ENCODE assay signal across 8 mouse cellular contexts in the genomic region with DNA sequence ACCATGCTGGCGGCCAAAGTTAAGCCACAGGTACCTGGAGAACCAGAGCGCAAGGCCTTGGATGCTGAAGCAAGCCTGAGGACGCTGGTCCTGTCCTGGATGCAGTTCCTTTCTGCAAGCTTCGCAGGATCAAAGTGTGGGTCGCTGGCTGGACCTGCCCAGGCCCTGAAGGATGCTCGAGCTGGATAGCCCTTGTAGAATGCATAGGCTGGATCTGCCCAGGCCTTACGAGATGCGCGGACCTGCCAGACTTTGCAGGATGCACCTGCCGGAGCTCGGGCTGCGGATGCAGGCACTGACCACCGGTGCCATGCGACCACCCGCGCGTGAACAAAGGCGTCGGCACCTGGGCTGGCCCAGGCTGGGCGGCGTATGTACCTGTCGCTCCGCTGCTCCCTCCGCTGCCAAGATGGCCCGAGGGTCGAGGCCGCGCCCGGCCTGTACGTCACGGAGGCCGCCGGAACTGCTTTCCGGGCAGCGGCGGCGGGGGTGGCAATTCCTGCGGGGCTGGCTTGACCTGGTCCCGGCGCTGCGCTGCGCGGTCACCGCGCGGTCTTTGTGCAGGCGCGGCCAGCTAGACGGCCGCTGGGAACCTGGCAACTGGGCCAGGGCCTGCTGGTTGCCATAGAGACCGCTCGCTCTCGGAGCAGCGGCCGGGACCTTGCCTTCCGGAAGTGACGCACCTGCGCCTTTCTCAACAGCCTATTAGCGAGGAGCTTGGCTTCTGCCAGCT. TPM values are rescaled to one million over a fixed set of nuclear protein-coding genes. Genes with fewer than 3 reads are reported as not detected.
DNase-seq lines count a peak whose midpoint lies in the region; ATAC-seq and TF ChIP-seq lines count a peak whose summit lies in the region.

A gene (minus strand): TSS at position 635 of the 733 bp plus-strand sequence.

- intact Hi-C loops in heart, adult 2 months (cut with DNase I), result no loop called here
- intact Hi-C loops in left cerebral cortex, postnatal 4 days (cut with DNase I), result no loop called here

- peak within 1 kb of the TSS; percentile 86 for H3K4me2 ChIP-seq in embryonic facial prominence, embryonic 11.5 days (ENCODE audit: low read depth, low read length)
- peak within 1 kb of the TSS; percentile 58 for H3K4me2 ChIP-seq in midbrain, embryonic 11.5 days

- TF ChIP-seq CTCF in heart, adult 2 months (IDR thresholded peaks at IDR 0.05), result no peak

- no peaks in the 10 kb centered on the region for H3K4me1 ChIP-seq in embryonic facial prominence, embryonic 11.5 days (ENCODE audit: control insufficient read depth, insufficient read depth, low read length)
- no peaks in the 10 kb centered on the region for H3K4me1 ChIP-seq in heart, adult 2 months (ENCODE audit: control insufficient read depth, insufficient read depth, low read length)
- H3K4me1 ChIP-seq in midbrain, embryonic 11.5 days (ENCODE audit: control insufficient read depth, insufficient read depth, low read length), result peaks cover 10% of the 10 kb centered on the region; the same call in 1 of the 2 replicates

- ATAC-seq in embryonic facial prominence, embryonic 11.5 days (replicated peaks; ENCODE audit: insufficient number of reproducible peaks, low FRiP score, low TSS enrichment, low read depth), result peak; percentile 87
- ATAC-seq in midbrain, embryonic 11.5 days (ENCODE audit: low FRiP score), result peak; percentile 95

- DNase-seq in adrenal gland, postnatal 36 days, result peak; percentile 91 to 94
- DNase-seq in embryonic facial prominence, embryonic 11.5 days (ENCODE audit: low spot score), result peak; percentile 94
- peak; percentile 84 to 91 for DNase-seq in heart, adult 2 months
- peak; percentile 87 for DNase-seq in kidney, adult 18-20 months
- DNase-seq in left cerebral cortex, postnatal 4 days, result peak; percentile 93
- DNase-seq in midbrain, embryonic 11.5 days (ENCODE audit: low spot score, missing footprints), result peak; percentile 96
- peak; percentile 81 for DNase-seq in right cerebral cortex, postnatal 4 days
- peak; percentile 82 to 88 for DNase-seq in urinary bladder, postnatal 4 days (ENCODE audit: low spot score in 2 of 2)

- H3K9me3 ChIP-seq in embryonic facial prominence, embryonic 11.5 days (replicated peaks; ENCODE audit: control insufficient read depth, low read length), result no peaks in the 10 kb centered on the region
- H3K9me3 ChIP-seq in midbrain, embryonic 11.5 days (ENCODE audit: control insufficient read depth, low read length), result no peaks in the 10 kb centered on the region; the same call in 1 of the 2 replicates

- H3K27ac ChIP-seq in embryonic facial prominence, embryonic 11.5 days (replicated peaks; ENCODE audit: low read depth, low read length), result peak within 1 kb of the TSS; percentile 72
- H3K27ac ChIP-seq in heart, adult 2 months, result peak within 1 kb of the TSS; percentile 67
- peak within 1 kb of the TSS; percentile 90 for H3K27ac ChIP-seq in midbrain, embryonic 11.5 days (ENCODE audit: low read depth, low read length)

- H3K79me2 ChIP-seq in heart, adult 2 months (replicated peaks; ENCODE audit: control insufficient read depth, insufficient read depth, low read length), result no peaks in the 10 kb centered on the region

- no peak for TF ChIP-seq EP300 in heart, adult 2 months (IDR thresholded peaks at IDR 0.05; ENCODE audit: insufficient read depth, low read depth, low read length)

- WGBS in embryonic facial prominence, embryonic 11.5 days, result 12% methylated on average over 57 of the region's 59 CpGs
- WGBS in heart, adult 2 months, result 10% methylated on average over 59 of the region's 59 CpGs
- 11% methylated on average over 59 of the region's 59 CpGs for WGBS in midbrain, embryonic 11.5 days

- H3K4me3 ChIP-seq in embryonic facial prominence, embryonic 11.5 days (ENCODE audit: low read depth, low read length), result peak within 1 kb of the TSS; percentile 64
- peak within 1 kb of the TSS; percentile 76 for H3K4me3 ChIP-seq in heart, adult 2 months
- peak within 1 kb of the TSS; percentile 55 for H3K4me3 ChIP-seq in midbrain, embryonic 11.5 days (ENCODE audit: low read depth, low read length)

- no peaks in the 10 kb centered on the region for H3K27me3 ChIP-seq in embryonic facial prominence, embryonic 11.5 days (ENCODE audit: control insufficient read depth, insufficient read depth, low read length)
- H3K27me3 ChIP-seq in heart, adult 2 months (ENCODE audit: control insufficient read depth, insufficient read depth, low read length), result no peaks in the 10 kb centered on the region
- no peaks in the 10 kb centered on the region for H3K27me3 ChIP-seq in midbrain, embryonic 11.5 days (ENCODE audit: control insufficient read depth, insufficient read depth, low read length)

- no peaks in the 10 kb centered on the region for H3K36me3 ChIP-seq in embryonic facial prominence, embryonic 11.5 days (replicated peaks; ENCODE audit: control insufficient read depth, insufficient read depth, low read depth, low read length)
- H3K36me3 ChIP-seq in heart, adult 2 months (ENCODE audit: control insufficient read depth, insufficient read depth, low read length), result no peaks in the 10 kb centered on the region
- H3K36me3 ChIP-seq in midbrain, embryonic 11.5 days (ENCODE audit: control insufficient read depth, insufficient read depth, low read length), result no peaks in the 10 kb centered on the region

- peak within 1 kb of the TSS; percentile 82 for H3K9ac ChIP-seq in embryonic facial prominence, embryonic 11.5 days (replicated peaks; ENCODE audit: low read length)
- H3K9ac ChIP-seq in heart, adult 2 months (ENCODE audit: low read depth, low read length), result peak within 1 kb of the TSS; percentile 66
- H3K9ac ChIP-seq in midbrain, embryonic 11.5 days (ENCODE audit: low read length), result peak within 1 kb of the TSS; percentile 87

- TF ChIP-seq POLR2A in heart, adult 2 months (IDR thresholded peaks at IDR 0.05; ENCODE audit: insufficient read depth, low read depth, low read length), result no peak

RNA-seq across cellular contexts. Expression of the gene that starts here (rescaled TPM):
- 1 to 10 TPM; 4.1 to 7.1 TPM for total RNA-seq in adrenal gland, postnatal 36 days (2021)
- polyA plus RNA-seq in embryonic facial prominence, embryonic 11.5 days (2014; fragmentation: Nextera tagmentation; extraction: Ambion mirVana), result 12.7 and 16.1 TPM in 2 replicates
- total RNA-seq in heart, adult 2 months (2021), result 1 to 10 TPM; 6.8 to 6.9 TPM
- 7.6 and 8.6 TPM in 2 replicates for polyA plus RNA-seq in heart, adult 2 months (2012; rRNA removed)
- total RNA-seq in left cerebral cortex, postnatal 4 days (2021), result 10 to 100 TPM; 63.2 to 69.6 TPM
- polyA plus RNA-seq in midbrain, embryonic 11.5 days (2014; fragmentation: Nextera tagmentation; extraction: Ambion mirVana), result 19.6 and 20.3 TPM in 2 replicates

Comparison
In these comparisons a context has a peak if more than half of its experiments do, and no peak if none do; other contexts are left out.
1. Peak in every context shown above with its lines: DNase-seq, ATAC-seq, H3K4me3 ChIP-seq and H3K27ac ChIP-seq.
2. RNA of the gene that starts here (total RNA-seq): 63.2 to 69.6 TPM in left cerebral cortex, postnatal 4 days; 4.1 to 7.1 TPM in adrenal gland, postnatal 36 days and 6.8 to 6.9 TPM in heart, adult 2 months; every median in the first group is over 4 times any median in the second.